Mouse (Mus musculus): ENCODE measurements around the gene Gbp2b. TPM values are rescaled to one million over a fixed set of nuclear protein-coding genes. Genes with fewer than 3 reads are reported as not detected.
"Not testable (repeated sequence)": the region's sequence is repeated elsewhere in the genome, so short reads cannot be mapped to it uniquely, and the experiment has no call there.

Gene Gbp2b
- total RNA-seq (2014; fragmentation: Nextera tagmentation) (not detected in 2 replicates), total RNA-seq (2017) (not detected in 2 replicates)

DNA sequence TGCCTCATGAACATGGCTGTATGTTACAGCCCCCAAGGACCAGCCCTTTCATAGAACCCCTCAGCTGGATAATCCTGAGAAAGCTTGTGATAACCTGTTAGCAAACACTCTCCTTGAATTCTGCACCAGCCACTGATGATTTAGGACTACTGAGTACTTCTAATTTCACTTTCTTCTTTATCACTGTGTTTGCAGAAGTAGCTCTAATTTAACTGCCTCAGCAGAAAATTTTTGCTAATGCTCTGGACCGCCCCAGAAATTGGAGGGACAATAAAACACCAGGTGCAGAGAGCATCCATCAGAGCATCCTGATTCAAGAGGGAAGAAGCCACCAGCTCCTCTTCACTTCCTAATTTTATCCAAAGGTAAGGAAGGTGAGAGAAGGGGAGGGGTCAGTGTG, at the start of gene Gbp2b:
Gene Gbp2b, plus strand, starts transcription at position 301 of the 400 bp plus-strand sequence.
- no peak for ATAC-seq (replicated peaks; ENCODE audit: low FRiP score, low TSS enrichment, poor library complexity, severe bottlenecking)

GRCm38 (mm10) chr3:142546690-142547089, 48.0 kb upstream of the Gbp2b start:
- ATAC-seq (replicated peaks; ENCODE audit: low FRiP score, low TSS enrichment, poor library complexity, severe bottlenecking), result peak; percentile 71

- ATAC-seq (replicated peaks; ENCODE audit: low FRiP score, low TSS enrichment, poor library complexity, severe bottlenecking), result no peak
Observed at GRCm38 (mm10) chr3:142550052-142550676, 44.5 kb upstream of the Gbp2b start.

DNA sequence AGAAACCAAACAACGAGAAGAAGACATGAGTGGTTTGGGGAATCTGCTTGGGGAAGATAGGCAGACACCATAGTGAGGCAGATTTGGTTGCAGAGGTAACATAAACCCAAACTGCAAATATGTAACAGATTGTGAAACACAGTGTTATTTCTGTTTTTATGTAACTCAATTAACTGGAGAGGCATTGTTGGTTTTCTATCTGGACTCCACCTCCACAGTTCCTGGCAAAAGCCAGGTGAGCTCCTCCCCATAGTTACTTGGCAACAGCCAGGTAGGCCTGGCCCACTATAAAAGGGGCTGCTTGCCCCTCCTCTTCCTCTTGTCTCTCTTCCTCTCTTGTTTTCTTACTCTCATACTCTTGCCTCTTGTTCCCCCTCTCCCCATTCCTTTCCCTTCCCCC, 40.0 kb upstream of the Gbp2b start:
- ATAC-seq (replicated peaks; ENCODE audit: low FRiP score, low TSS enrichment, poor library complexity, severe bottlenecking), result no peak

- ATAC-seq (replicated peaks; ENCODE audit: low FRiP score, low TSS enrichment, poor library complexity, severe bottlenecking), result no peak
Observed at GRCm38 (mm10) chr3:142555623-142556022, 39.0 kb upstream of the Gbp2b start.

DNA sequence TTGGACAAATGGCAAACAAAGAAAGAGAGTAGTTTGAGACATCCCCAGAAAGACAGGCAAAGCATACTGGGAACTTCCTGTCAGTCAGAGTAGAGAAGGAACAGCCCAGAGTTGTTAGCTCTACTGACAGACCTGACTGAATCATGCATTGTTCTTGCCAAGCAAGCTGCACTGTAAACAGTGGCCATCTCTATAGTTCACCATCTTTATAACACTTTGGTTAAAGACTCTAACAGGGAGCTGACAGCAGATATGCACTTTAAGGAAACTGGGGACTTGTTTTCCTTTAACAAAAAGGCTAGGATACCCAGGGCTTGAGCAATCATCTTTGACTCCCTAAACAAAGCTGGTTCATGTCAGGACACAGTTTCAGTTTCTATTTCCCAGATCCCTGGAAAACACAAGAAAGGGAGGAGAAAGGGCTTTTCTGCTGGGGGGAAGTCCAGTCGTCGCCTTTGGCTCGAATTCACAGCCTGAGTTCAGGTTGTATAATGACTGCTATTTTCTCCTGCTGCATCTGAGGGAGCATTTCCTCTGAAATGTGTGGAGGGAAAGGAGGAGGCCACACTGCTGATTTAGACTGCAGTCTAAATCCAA, 34.9 kb upstream of the Gbp2b start, which contains the start of gene Gbp3:
Gene Gbp3, plus strand, starts transcription at position 395 of the 597 bp plus-strand sequence.
- ATAC-seq (replicated peaks; ENCODE audit: low FRiP score, low TSS enrichment, poor library complexity, severe bottlenecking), result no peak

DNA sequence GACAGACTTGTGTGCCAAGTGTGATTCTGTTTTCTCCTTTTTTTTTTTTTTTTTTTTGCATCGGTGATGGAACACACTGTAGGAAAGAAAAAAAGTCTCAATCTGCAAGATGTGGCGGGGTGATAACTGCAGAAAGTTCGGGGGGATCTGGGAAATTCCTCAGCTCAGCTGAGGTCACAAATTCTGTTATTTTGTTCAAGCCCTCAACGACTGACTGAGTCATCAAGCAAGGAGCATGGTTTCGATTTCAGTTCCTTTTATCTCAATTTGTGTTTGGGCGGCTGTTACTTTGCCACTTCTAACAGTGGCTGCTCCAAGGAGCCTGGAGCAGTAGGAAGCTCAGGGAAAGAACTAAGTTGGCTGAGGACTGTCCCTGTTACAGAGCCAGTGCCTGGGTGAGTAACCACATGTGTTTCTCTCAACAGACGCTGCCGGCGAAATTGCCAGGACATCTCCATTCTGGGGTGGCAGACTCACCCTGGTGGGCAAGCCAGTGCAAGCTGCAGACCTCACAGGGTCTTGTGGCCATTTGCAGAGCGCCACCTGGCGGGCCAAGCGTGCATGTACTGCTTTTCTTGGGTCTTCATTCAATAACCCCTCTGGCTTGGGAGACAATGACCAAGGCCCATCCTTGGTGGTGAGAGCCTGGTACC, 34.2 kb upstream of the Gbp2b start:
- peak; percentile 98 for ATAC-seq (replicated peaks; ENCODE audit: low FRiP score, low TSS enrichment, poor library complexity, severe bottlenecking)

GRCm38 (mm10) chr3:142561045-142561646, 33.5 kb upstream of the Gbp2b start:
- no peak; the same call in 1 of the 2 replicates for ATAC-seq (replicated peaks; ENCODE audit: low FRiP score, low TSS enrichment, poor library complexity, severe bottlenecking)

DNA sequence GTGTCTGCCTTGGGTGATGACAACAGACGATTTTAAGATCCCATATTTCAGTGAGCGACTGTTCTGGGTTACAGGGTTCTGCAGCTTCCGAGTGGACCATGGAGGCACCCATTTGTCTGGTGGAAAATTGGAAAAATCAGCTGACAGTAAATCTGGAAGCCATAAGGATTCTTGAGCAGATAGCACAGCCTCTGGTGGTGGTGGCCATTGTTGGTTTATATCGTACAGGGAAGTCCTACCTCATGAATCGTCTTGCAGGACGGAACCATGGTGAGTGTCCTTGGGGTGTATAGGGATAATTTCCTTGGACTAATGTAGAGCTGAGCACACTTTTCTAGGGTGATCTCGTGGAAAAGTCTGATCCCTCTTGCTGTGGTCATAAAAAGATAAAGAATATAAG, 33.0 kb upstream of the Gbp2b start:
- ATAC-seq (replicated peaks; ENCODE audit: low FRiP score, low TSS enrichment, poor library complexity, severe bottlenecking), result no peak

DNA sequence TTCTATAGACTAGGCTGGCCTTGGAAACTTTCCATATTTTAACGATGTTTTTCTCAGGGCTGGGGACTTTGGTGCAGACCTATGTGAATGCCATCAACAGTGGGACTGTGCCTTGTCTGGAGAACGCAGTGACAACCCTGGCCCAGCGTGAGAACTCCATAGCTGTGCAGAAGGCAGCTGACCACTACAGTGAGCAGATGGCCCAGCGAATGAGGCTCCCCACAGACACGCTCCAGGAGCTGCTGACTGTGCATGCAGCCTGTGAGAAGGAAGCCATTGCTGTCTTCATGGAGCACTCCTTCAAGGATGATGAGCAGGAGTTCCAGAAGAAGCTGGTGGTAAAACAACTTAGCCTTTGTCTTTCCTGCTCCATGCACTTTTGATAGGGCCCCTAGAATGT, 27.2 kb upstream of the Gbp2b start:
- not testable (repeated sequence) for ATAC-seq (replicated peaks; ENCODE audit: low FRiP score, low TSS enrichment, poor library complexity, severe bottlenecking)

DNA sequence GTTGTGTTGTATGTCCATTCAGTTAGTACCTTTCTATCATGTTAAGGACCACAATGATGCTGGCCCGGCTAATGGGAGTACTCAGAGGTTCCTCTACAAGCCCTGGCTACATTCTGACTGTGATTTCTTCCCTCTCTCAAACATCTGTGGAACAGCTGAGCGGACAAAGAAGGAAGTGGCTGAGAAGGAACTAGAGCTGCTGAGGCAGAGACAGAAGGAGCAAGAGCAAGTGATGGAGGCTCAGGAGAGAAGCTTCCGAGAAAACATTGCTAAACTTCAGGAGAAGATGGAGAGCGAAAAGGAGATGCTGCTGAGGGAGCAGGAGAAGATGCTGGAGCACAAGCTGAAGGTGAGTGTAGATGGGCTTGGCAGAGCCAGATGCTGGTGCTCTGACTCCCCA, 23.9 kb upstream of the Gbp2b start:
- ATAC-seq (replicated peaks; ENCODE audit: low FRiP score, low TSS enrichment, poor library complexity, severe bottlenecking), result no peak

GRCm38 (mm10) chr3:142577108-142577507, 17.5 kb upstream of the Gbp2b start:
- ATAC-seq (replicated peaks; ENCODE audit: low FRiP score, low TSS enrichment, poor library complexity, severe bottlenecking), result no peak

DNA sequence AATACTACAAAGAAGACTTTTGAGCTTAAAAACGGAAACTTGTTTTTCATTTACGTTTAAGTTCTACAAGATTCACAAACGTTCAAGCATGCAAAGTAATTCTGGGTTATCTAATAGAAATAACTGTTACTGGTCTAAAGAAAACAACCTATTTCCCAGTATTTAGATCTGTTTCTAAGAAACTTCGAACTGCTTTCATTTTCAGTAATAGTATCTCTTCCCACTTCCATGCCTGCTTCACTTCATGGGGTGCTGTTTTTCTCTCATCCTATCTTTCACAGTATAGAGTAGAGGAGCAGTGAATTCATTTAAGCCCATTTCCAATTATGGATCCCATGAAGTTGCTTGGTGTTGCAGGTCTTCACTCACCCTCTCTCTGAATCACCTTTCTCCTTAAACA, 16.3 kb upstream of the Gbp2b start:
- ATAC-seq (replicated peaks; ENCODE audit: low FRiP score, low TSS enrichment, poor library complexity, severe bottlenecking), result no peak

GRCm38 (mm10) chr3:142583067-142583466, 11.6 kb upstream of the Gbp2b start:
- ATAC-seq (replicated peaks; ENCODE audit: low FRiP score, low TSS enrichment, poor library complexity, severe bottlenecking), result no peak

DNA sequence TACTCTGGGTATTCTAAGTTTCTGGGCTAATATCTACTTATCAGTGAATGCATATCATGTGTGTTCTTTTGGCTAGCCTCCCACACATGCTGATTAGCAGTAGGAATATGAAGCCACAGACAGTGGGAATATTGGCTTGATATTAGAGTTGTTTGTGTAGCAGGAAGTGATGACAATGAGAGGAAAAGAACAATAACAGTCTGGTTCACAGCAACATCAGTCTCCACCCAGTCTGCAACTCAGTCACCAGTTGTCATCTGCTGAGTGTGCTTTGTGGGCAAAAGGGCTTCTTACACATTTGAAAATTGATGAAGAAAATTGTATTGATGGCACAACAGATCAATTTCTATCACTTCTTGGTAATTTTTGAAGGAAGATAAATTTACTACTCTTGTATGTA, 7.3 kb upstream of the Gbp2b start:
- no peak for ATAC-seq (replicated peaks; ENCODE audit: low FRiP score, low TSS enrichment, poor library complexity, severe bottlenecking)

GRCm38 (mm10) chr3:142588888-142589287, 5.8 kb upstream of the Gbp2b start:
- no peak for ATAC-seq (replicated peaks; ENCODE audit: low FRiP score, low TSS enrichment, poor library complexity, severe bottlenecking)

- no peak for ATAC-seq (replicated peaks; ENCODE audit: low FRiP score, low TSS enrichment, poor library complexity, severe bottlenecking)
Observed at GRCm38 (mm10) chr3:142590431-142591067, 4.1 kb upstream of the Gbp2b start.

- no peak for ATAC-seq (replicated peaks; ENCODE audit: low FRiP score, low TSS enrichment, poor library complexity, severe bottlenecking)
Observed at GRCm38 (mm10) chr3:142597923-142598322, 3.3 kb downstream of the Gbp2b start.

DNA sequence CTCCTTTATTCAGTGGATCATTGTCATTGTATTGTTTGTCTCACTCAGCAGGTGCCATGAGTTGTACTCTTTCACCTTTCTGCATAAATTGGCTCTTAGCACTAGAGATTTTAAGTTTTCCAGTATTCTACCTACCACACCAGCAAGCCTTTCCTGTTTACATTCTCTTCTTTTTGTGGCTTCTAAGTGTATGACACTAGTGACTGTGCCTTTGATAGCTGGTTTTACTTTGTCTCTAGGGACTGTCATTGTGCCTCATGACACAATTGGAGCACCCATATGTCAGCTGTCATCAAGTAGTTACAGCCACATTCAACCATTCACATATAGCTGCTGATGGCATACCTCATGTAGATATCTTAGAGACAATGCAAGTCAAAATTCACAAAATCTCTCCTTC, 7.0 kb downstream of the Gbp2b start:
- no peak for ATAC-seq (replicated peaks; ENCODE audit: low FRiP score, low TSS enrichment, poor library complexity, severe bottlenecking)

GRCm38 (mm10) chr3:142618658-142619057, 24.0 kb downstream of the Gbp2b start:
- no peak for ATAC-seq (replicated peaks; ENCODE audit: low FRiP score, low TSS enrichment, poor library complexity, severe bottlenecking)
